Mouse (Mus musculus): ENCODE results near the gene Smtn. TPM values are rescaled to one million over a fixed set of nuclear protein-coding genes. Genes with fewer than 3 reads are reported as not detected.

Smtn gene
- polyA plus RNA-seq, 1 experiment, result 4.4 TPM

DNA sequence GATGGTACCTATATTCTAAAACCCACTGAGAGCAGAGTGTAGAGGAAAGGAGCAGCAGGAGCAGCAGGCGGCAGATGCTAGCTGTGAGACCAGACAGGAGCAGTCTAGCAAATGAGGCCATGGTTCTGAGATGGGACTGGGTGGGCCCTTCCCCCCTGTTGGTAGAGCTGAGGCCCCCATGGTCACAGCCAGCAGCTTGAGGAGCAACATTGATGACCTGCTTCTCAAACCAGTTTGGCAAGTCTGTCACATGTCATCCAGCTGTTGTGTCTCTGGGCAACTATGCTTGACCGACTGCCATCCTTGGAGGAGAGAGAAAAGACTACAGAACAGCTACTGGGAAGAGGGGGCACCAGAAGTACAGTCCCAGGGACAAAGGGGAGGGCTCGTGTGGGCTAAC is 1.5 kb upstream of the Smtn start:
- H3K4me3 ChIP-seq (ENCODE audit: control insufficient read depth, low read depth, low read length), result no peak overlapping the region
- H3K4me1 ChIP-seq (ENCODE audit: control insufficient read depth, insufficient read depth, low read length), result peaks cover 7% of the 10 kb centered on the region
- H3K27me3 ChIP-seq (ENCODE audit: control insufficient read depth, insufficient read depth, low read length), result no peaks in the 10 kb centered on the region
- no peak overlapping the region for H3K27ac ChIP-seq (ENCODE audit: control insufficient read depth, insufficient read depth, low read depth, low read length)
- TF ChIP-seq POLR2A (IDR thresholded peaks at IDR 0.05; ENCODE audit: control insufficient read depth, low read depth, low read length) (no peak), CTCF (IDR thresholded peaks at IDR 0.05; ENCODE audit: control insufficient read depth, insufficient read depth, insufficient replicate concordance, low read depth, low read length) (no peak)
- H3K36me3 ChIP-seq (ENCODE audit: control insufficient read depth, insufficient read depth, low read length), result no peaks in the 10 kb centered on the region

DNA sequence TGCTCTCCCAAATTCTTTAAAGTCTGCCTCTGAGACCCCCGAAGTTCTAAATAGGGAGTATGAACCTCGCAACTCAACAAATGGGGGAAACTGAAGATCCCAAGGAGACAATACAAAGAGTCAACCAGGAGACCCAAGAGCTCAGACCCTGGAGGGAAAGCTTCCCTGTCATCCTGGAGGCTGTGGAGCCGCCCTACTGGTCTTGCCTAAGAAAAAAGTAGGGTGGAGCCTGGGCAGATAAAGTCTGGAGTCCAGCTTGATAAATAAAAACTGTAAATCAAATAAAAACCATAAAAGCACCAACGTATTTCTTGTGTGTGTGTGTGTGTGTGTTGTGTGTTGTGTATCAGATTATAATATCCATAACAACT is 601 bp downstream of the Smtn start:
- TF ChIP-seq POLR2A (IDR thresholded peaks at IDR 0.05; ENCODE audit: control insufficient read depth, low read depth, low read length) (no peak), CTCF (IDR thresholded peaks at IDR 0.05; ENCODE audit: control insufficient read depth, insufficient read depth, insufficient replicate concordance, low read depth, low read length) (no peak)
- H3K27ac ChIP-seq (ENCODE audit: control insufficient read depth, insufficient read depth, low read depth, low read length), result no peak overlapping the region
- no peaks in the 10 kb centered on the region for H3K27me3 ChIP-seq (ENCODE audit: control insufficient read depth, insufficient read depth, low read length)
- no peaks in the 10 kb centered on the region for H3K36me3 ChIP-seq (ENCODE audit: control insufficient read depth, insufficient read depth, low read length)
- H3K4me3 ChIP-seq (ENCODE audit: control insufficient read depth, low read depth, low read length), result no peak overlapping the region
- H3K4me1 ChIP-seq (ENCODE audit: control insufficient read depth, insufficient read depth, low read length), result peaks cover 16% of the 10 kb centered on the region

DNA sequence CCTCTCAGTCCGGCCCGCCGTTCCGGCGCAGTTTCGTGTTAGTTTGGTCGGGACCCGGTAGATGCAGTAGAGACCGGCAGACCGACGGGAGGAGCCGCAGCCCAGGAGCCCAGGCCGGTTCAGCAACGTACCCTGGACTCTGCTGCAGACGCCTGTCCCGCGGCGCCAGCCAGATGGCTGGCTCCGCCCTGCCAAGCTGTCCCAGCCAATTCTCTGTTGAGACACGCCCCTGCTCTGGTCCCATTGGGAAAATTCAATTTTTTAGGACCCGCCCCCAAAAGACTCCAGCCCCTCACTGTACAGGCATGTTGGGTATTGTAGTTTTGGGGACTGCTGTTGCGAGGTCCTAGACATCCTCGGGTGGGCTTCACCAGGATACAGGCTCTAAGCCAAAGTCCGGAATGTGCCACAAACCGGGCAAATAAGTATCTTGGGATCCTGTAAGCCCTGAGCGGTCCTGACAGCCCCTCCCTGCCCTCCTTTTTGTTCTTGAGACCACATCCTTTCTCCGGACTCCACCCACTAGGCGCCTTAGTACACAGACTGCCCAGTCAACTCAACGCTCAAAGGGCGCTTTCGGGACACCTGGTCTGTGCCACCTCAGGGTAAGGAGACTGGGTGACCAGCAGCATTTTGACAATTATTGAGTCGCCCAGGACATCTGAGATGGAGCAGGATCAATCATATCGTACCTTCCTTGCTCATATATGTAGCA is 1.1 kb downstream of the Smtn start:
- Histone ChIP-seq H3K27ac (ENCODE audit: control insufficient read depth, insufficient read depth, low read depth, low read length) (peak overlapping the region; percentile 58), H3K27me3 (ENCODE audit: control insufficient read depth, insufficient read depth, low read length) (no peaks in the 10 kb centered on the region), H3K4me3 (ENCODE audit: control insufficient read depth, low read depth, low read length) (peak overlapping the region; percentile 67), H3K4me1 (ENCODE audit: control insufficient read depth, insufficient read depth, low read length) (peaks cover 16% of the 10 kb centered on the region), H3K36me3 (ENCODE audit: control insufficient read depth, insufficient read depth, low read length) (no peaks in the 10 kb centered on the region)
- TF ChIP-seq CTCF (IDR thresholded peaks at IDR 0.05; ENCODE audit: control insufficient read depth, insufficient read depth, insufficient replicate concordance, low read depth, low read length), result no peak
- peak; percentile 85 for TF ChIP-seq POLR2A (IDR thresholded peaks at IDR 0.05; ENCODE audit: control insufficient read depth, low read depth, low read length)

DNA sequence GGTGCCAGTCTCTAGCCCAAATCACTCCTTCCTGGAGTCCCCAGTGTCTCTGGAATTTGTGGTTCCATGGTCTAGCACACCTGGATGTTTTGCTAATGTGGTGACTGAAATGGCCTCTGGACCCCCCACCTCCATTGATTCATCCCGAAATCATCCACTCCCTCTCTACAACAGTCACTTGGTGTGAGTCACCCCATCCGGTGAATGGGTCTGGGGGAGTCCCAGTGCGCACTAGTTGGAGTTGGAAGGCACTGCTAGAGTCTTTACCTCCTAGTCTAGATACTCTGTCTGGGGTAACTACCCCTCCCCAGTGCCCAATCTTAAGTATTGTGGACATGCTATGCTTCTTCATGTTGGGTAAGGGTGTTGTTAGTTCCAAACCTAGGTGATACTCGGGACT is 2.1 kb downstream of the Smtn start:
- Histone ChIP-seq H3K27me3 (ENCODE audit: control insufficient read depth, insufficient read depth, low read length) (no peaks in the 10 kb centered on the region), H3K4me1 (ENCODE audit: control insufficient read depth, insufficient read depth, low read length) (peaks cover 16% of the 10 kb centered on the region), H3K27ac (ENCODE audit: control insufficient read depth, insufficient read depth, low read depth, low read length) (no peak overlapping the region), H3K4me3 (ENCODE audit: control insufficient read depth, low read depth, low read length) (peak overlapping the region; percentile 67), H3K36me3 (ENCODE audit: control insufficient read depth, insufficient read depth, low read length) (no peaks in the 10 kb centered on the region)
- TF ChIP-seq POLR2A (IDR thresholded peaks at IDR 0.05; ENCODE audit: control insufficient read depth, low read depth, low read length), result no peak
- no peak for TF ChIP-seq CTCF (IDR thresholded peaks at IDR 0.05; ENCODE audit: control insufficient read depth, insufficient read depth, insufficient replicate concordance, low read depth, low read length)

DNA sequence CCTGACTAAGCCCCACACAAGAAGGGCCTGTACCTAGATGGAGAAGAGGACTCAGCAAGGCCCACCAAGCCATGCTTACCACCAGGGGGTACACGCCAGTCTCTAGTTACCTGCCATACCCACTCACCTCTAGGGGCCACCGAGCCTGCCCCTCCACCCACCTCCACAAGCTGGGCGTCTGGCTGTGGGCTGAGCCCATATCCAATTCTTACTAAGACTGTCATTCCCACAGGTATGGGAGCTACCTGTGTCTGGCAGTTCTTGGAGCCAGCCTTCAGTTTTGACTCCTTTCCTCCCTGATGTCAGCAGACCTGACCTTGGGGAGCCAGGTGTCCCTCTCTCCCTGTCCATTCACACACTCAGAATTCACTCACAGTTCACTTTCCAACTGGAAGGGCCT is 2.7 kb downstream of the Smtn start:
- Histone ChIP-seq H3K27me3 (ENCODE audit: control insufficient read depth, insufficient read depth, low read length) (no peaks in the 10 kb centered on the region), H3K36me3 (ENCODE audit: control insufficient read depth, insufficient read depth, low read length) (no peaks in the 10 kb centered on the region), H3K4me1 (ENCODE audit: control insufficient read depth, insufficient read depth, low read length) (peaks cover 16% of the 10 kb centered on the region), H3K4me3 (ENCODE audit: control insufficient read depth, low read depth, low read length) (no peak overlapping the region), H3K27ac (ENCODE audit: control insufficient read depth, insufficient read depth, low read depth, low read length) (no peak overlapping the region)
- TF ChIP-seq POLR2A (IDR thresholded peaks at IDR 0.05; ENCODE audit: control insufficient read depth, low read depth, low read length), result no peak

DNA sequence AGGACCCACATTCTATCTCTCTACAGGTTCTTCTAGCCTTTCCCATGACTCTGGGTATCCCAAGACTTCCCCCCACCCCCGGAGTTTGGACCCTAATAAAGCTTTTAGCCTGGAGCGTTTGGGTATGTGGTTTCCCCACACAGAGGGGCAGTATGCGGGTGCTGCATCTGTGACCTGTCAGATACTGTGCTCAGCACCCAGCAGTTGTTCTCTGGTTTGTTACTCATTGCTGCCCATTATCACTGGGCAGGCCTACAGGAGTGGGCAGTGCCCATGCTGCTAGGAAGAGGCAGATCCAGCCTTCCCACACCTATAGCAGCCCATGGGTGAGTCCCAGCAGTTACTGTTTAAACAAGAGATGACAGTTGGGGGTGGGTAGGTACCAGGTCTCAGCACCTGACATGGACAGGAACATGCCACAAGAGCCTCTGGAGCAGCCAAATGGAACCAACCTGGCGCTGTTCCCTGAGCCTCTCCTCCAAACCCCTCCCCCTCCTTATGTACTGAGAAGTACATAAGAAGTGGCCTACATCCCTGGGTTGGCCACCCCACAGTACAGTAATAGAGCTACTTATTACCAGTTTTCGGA is 3.6 kb downstream of the Smtn start:
- Histone ChIP-seq H3K4me3 (ENCODE audit: control insufficient read depth, low read depth, low read length) (no peak overlapping the region), H3K36me3 (ENCODE audit: control insufficient read depth, insufficient read depth, low read length) (no peaks in the 10 kb centered on the region), H3K4me1 (ENCODE audit: control insufficient read depth, insufficient read depth, low read length) (peaks cover 16% of the 10 kb centered on the region), H3K27me3 (ENCODE audit: control insufficient read depth, insufficient read depth, low read length) (no peaks in the 10 kb centered on the region), H3K27ac (ENCODE audit: control insufficient read depth, insufficient read depth, low read depth, low read length) (no peak overlapping the region)
- TF ChIP-seq POLR2A (IDR thresholded peaks at IDR 0.05; ENCODE audit: control insufficient read depth, low read depth, low read length), result no peak
- no peak for TF ChIP-seq CTCF (IDR thresholded peaks at IDR 0.05; ENCODE audit: control insufficient read depth, insufficient read depth, insufficient replicate concordance, low read depth, low read length)

DNA sequence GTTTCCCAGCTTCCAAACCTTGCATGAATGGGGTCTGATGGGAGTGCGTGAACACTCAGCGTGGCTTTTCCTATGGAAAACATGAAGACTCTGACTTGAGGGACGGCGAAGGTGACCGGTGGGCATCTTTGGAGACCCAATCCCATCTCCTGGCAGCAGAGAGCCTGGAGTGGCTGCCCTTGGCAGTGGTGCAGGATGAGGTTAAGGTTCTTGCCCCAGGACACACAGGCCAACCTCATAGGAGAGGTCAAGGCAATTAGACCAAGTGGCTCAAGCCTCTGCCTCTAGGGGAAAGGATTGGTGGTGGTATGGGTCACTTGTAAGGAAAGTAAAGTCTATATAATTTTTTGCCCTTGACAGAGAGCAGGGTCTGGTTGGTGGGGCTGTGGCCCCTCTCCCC is 4.3 kb downstream of the Smtn start:
- H3K27me3 ChIP-seq (ENCODE audit: control insufficient read depth, insufficient read depth, low read length), result no peaks in the 10 kb centered on the region
- peak overlapping the region; percentile 81 for H3K27ac ChIP-seq (ENCODE audit: control insufficient read depth, insufficient read depth, low read depth, low read length)
- TF ChIP-seq POLR2A (IDR thresholded peaks at IDR 0.05; ENCODE audit: control insufficient read depth, low read depth, low read length), result no peak
- no peak for TF ChIP-seq CTCF (IDR thresholded peaks at IDR 0.05; ENCODE audit: control insufficient read depth, insufficient read depth, insufficient replicate concordance, low read depth, low read length)
- no peaks in the 10 kb centered on the region for H3K36me3 ChIP-seq (ENCODE audit: control insufficient read depth, insufficient read depth, low read length)
- H3K4me3 ChIP-seq (ENCODE audit: control insufficient read depth, low read depth, low read length), result peak overlapping the region; percentile 87
- H3K4me1 ChIP-seq (ENCODE audit: control insufficient read depth, insufficient read depth, low read length), result peaks cover 16% of the 10 kb centered on the region
